Mouse (Mus musculus) forebrain, embryonic 16.5 days (tissue): ENCODE data around the gene Pigs. TPM values are rescaled to one million over a fixed set of nuclear protein-coding genes. Genes with fewer than 3 reads are reported as not detected.

ENCODE experiments used
- ATAC-seq: fragments of 200-750 bp; cut with Nextera tagmentation; 2 replicates; pipeline ENCODE4 v1.8.0; 2017; ENCODE audit warnings: mild to moderate bottlenecking, moderate library complexity
- H3K27ac ChIP-seq: fragments of 300-500 bp; sonication (generic); 2 replicates; pipeline ENCODE4 v1.5.1; 2014; ENCODE audit warnings: low read length, control low read depth
- H3K27me3 ChIP-seq: fragments of 300-500 bp; sonication (generic); replicated peaks from 2 replicates; pipeline ENCODE4 v1.6.1; 2014; ENCODE audit warnings: low read length; ENCODE audit not compliant: control insufficient read depth, insufficient read depth
- H3K36me3 ChIP-seq: fragments of 300-500 bp; sonication (generic); 2 replicates; pipeline ENCODE4 v1.6.1; 2014; ENCODE audit not compliant: control insufficient read depth, insufficient read depth
- H3K4me1 ChIP-seq: fragments of 300-500 bp; sonication (generic); replicated peaks from 2 replicates; pipeline ENCODE4 v1.6.1; 2014; ENCODE audit warnings: low read length; ENCODE audit not compliant: control insufficient read depth, insufficient read depth
- H3K4me2 ChIP-seq: fragments of 300-500 bp; sonication (generic); 2 replicates; pipeline ENCODE4 v1.6.1; 2014; ENCODE audit warnings: mild to moderate bottlenecking, low read length, control low read depth
- H3K4me3 ChIP-seq: fragments of 300-500 bp; sonication (generic); replicated peaks from 2 replicates; pipeline ENCODE4 v1.5.1; 2014; ENCODE audit warnings: mild to moderate bottlenecking, low read length, control low read depth
- H3K9ac ChIP-seq: fragments of 300-500 bp; sonication (generic); replicated peaks from 2 replicates; pipeline ENCODE4 v1.6.1; 2014; ENCODE audit warnings: low read depth, low read length, control low read depth
- H3K9me3 ChIP-seq: fragments of 300-500 bp; sonication (generic); 2 replicates; pipeline ENCODE4 v1.6.1; 2016; ENCODE audit warnings: low read length; ENCODE audit not compliant: control insufficient read depth
- WGBS: fragments of 180-500 bp; shearing (Covaris S2); extraction: QIAGEN DNeasy Blood & Tissue Kit; methylation state at CpG from one replicate; pipeline ENCODE4 v1.1.7; 2014; 5-methylcytosine and 5-hydroxymethylcytosine counted together
- polyA plus RNA-seq: library from polyadenylated mRNA; unstranded; fragments of >200 nt; fragmentation: Nextera tagmentation; extraction: Ambion mirVana; gene quantifications from 2 replicates; pipeline ENCODE4 v1.2.1, GENCODE M21; 2015

Gene Pigs
- polyA plus RNA-seq, result 61.1 and 61.4 TPM in 2 replicates

- Histone ChIP-seq H3K4me2 (peak within 1 kb of the TSS; percentile 79), H3K9ac (peak within 1 kb of the TSS; percentile 87), H3K27ac (peak within 1 kb of the TSS; percentile 53), H3K4me1 (peaks cover 22% of the 10 kb centered on the region), H3K9me3 (no peaks in the 10 kb centered on the region), H3K27me3 (no peaks in the 10 kb centered on the region), H3K4me3 (peak within 1 kb of the TSS; percentile 82), H3K36me3 (no peaks in the 10 kb centered on the region)
- peak; percentile 97 for ATAC-seq
- 12% methylated on average over 37 of the region's 37 CpGs for WGBS
Observed at GRCm38 (mm10) chr11:78327634-78328511, at the start of gene Pigs. Gene Pigs, plus strand, starts transcription at chr11:78328415.

GRCm38 (mm10) chr11:78278853-78279252, 49.4 kb upstream of the Pigs start:
- Histone ChIP-seq H3K9me3 (no peaks in the 10 kb centered on the region), H3K4me2 (no peak overlapping the region), H3K36me3 (peaks cover 62% of the 10 kb centered on the region), H3K9ac (no peak overlapping the region), H3K27ac (no peak overlapping the region), H3K27me3 (no peaks in the 10 kb centered on the region), H3K4me1 (no peaks in the 10 kb centered on the region), H3K4me3 (no peak overlapping the region)
- ATAC-seq, result no peak
- WGBS, result 92% methylated on average over 7 of the region's 7 CpGs

GRCm38 (mm10) chr11:78279586-78279985, 48.6 kb upstream of the Pigs start:
- H3K9me3 ChIP-seq, result no peaks in the 10 kb centered on the region
- no peaks in the 10 kb centered on the region for H3K4me1 ChIP-seq
- no peak overlapping the region for H3K4me2 ChIP-seq
- H3K36me3 ChIP-seq, result peaks cover 63% of the 10 kb centered on the region
- no peak for ATAC-seq
- no peak overlapping the region for H3K9ac ChIP-seq
- no peak overlapping the region for H3K4me3 ChIP-seq
- 80% methylated on average over 4 of the region's 4 CpGs for WGBS
- H3K27ac ChIP-seq, result no peak overlapping the region
- H3K27me3 ChIP-seq, result no peaks in the 10 kb centered on the region

- Histone ChIP-seq H3K27me3 (no peaks in the 10 kb centered on the region), H3K27ac (no peak overlapping the region), H3K9ac (no peak overlapping the region), H3K36me3 (peaks cover 48% of the 10 kb centered on the region), H3K4me3 (no peak overlapping the region), H3K9me3 (no peaks in the 10 kb centered on the region), H3K4me2 (no peak overlapping the region), H3K4me1 (no peaks in the 10 kb centered on the region)
- WGBS, result 91% methylated on average over 7 of the region's 7 CpGs
- no peak for ATAC-seq
Observed at GRCm38 (mm10) chr11:78289146-78289763, 39.0 kb upstream of the Pigs start.

- 97% methylated on average over 4 of the region's 4 CpGs for WGBS
Observed at GRCm38 (mm10) chr11:78290654-78291053, 37.6 kb upstream of the Pigs start, which contains the start of gene BC030499. Gene BC030499, plus strand, starts transcription at chr11:78290841.

GRCm38 (mm10) chr11:78294585-78294984, 33.6 kb upstream of the Pigs start:
- no peaks in the 10 kb centered on the region for H3K9me3 ChIP-seq
- 96% methylated on average over 6 of the region's 6 CpGs for WGBS
- H3K36me3 ChIP-seq, result peaks cover 10% of the 10 kb centered on the region
- H3K4me1 ChIP-seq, result no peaks in the 10 kb centered on the region
- H3K27ac ChIP-seq, result no peak overlapping the region
- no peak overlapping the region for H3K4me3 ChIP-seq
- no peak for ATAC-seq
- H3K4me2 ChIP-seq, result no peak overlapping the region
- H3K27me3 ChIP-seq, result no peaks in the 10 kb centered on the region
- no peak overlapping the region for H3K9ac ChIP-seq

More at GRCm38 (mm10) chr11:78290654-78291053, 37.6 kb upstream of the Pigs start, which contains the start of gene BC030499:
- Histone ChIP-seq H3K27ac (no peak within 1 kb of the TSS), H3K36me3 (peaks cover 34% of the 10 kb centered on the region), H3K9ac (no peak within 1 kb of the TSS), H3K27me3 (no peaks in the 10 kb centered on the region), H3K4me1 (no peaks in the 10 kb centered on the region), H3K9me3 (no peaks in the 10 kb centered on the region), H3K4me2 (no peak within 1 kb of the TSS), H3K4me3 (no peak within 1 kb of the TSS)
- no peak for ATAC-seq

- Histone ChIP-seq H3K4me3 (peak overlapping the region; percentile 76), H3K4me1 (peaks cover 11% of the 10 kb centered on the region), H3K27me3 (no peaks in the 10 kb centered on the region), H3K36me3 (no peaks in the 10 kb centered on the region), H3K27ac (0 out of 2 replicates have a peak overlapping the region, but pooled peaks have one; percentile 11), H3K9me3 (no peaks in the 10 kb centered on the region), H3K4me2 (peak overlapping the region; percentile 100), H3K9ac (peak overlapping the region; percentile 47)
- 68% methylated on average over 7 of the region's 7 CpGs for WGBS
- peak; percentile 10; the same call in 1 of the 2 replicates for ATAC-seq
Observed at GRCm38 (mm10) chr11:78300917-78301316, 27.3 kb upstream of the Pigs start.

GRCm38 (mm10) chr11:78301357-78302084, 26.7 kb upstream of the Pigs start, which contains the start of gene Spag5:
Gene Spag5, plus strand, starts transcription at chr11:78301529.
- Histone ChIP-seq H3K4me3 (peak within 1 kb of the TSS; percentile 76), H3K27me3 (no peaks in the 10 kb centered on the region), H3K9me3 (no peaks in the 10 kb centered on the region), H3K4me2 (peak within 1 kb of the TSS; percentile 100), H3K36me3 (no peaks in the 10 kb centered on the region), H3K9ac (peak within 1 kb of the TSS; percentile 54), H3K4me1 (peaks cover 11% of the 10 kb centered on the region), H3K27ac (peak within 1 kb of the TSS; percentile 33; the same call in 1 of the 2 replicates)
- ATAC-seq, result peak; percentile 100
- under 1% methylated on average over 49 of the region's 49 CpGs for WGBS

- Histone ChIP-seq H3K4me1 (peaks cover 13% of the 10 kb centered on the region), H3K9me3 (no peaks in the 10 kb centered on the region), H3K4me2 (no peak overlapping the region), H3K4me3 (no peak overlapping the region), H3K9ac (no peak overlapping the region), H3K27me3 (no peaks in the 10 kb centered on the region), H3K27ac (no peak overlapping the region), H3K36me3 (no peaks in the 10 kb centered on the region)
- 94% methylated on average over 4 of the region's 4 CpGs for WGBS
- ATAC-seq, result no peak
Observed at GRCm38 (mm10) chr11:78305272-78305671, 22.9 kb upstream of the Pigs start.
